Mouse (Mus musculus): ENCODE measurements at regions not wholly inside any gene's neighbourhood (a gene's known extent, or its start where the extent isn't known, plus 50 kb on each side); places are given as distances from the start of the nearest gene placed in this dataset.

GRCm38 (mm10) chr3:52413187-52413746 lies 145.1 kb downstream of the Foxo1 start:
- no peak for DNase-seq

- no peak for DNase-seq
Measured at GRCm38 (mm10) chr3:52411356-52411755, 143.2 kb downstream of the Foxo1 start.

GRCm38 (mm10) chr3:52409465-52409864 lies 141.3 kb downstream of the Foxo1 start:
- no peak for DNase-seq

DNA sequence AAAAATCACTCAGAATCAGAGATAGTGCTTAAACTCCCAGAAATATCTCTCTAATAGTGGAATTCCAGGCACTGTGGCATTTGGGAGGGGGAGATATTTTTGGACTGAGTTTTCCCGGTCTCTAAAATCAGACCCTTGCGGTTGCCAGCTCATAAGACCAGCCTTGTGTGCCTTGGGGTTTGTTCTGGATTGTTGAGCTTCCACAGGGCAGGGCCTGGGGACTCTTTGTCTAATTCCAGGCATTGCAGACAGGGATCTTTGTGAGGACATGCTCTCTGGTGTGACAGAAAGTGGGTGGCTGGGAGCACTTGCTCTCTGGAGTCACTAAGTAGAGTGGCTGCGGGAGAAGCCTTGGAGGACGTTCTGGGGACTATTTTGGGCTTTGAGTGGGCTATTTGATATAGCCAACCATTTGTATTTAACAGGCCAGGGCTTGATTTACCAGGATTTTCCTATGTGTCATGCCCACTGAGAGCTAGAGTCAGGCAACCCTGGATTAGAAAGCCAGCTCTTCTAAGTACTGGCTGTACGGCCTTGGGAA lies 138.7 kb downstream of the Foxo1 start:
- no peak for DNase-seq

DNA sequence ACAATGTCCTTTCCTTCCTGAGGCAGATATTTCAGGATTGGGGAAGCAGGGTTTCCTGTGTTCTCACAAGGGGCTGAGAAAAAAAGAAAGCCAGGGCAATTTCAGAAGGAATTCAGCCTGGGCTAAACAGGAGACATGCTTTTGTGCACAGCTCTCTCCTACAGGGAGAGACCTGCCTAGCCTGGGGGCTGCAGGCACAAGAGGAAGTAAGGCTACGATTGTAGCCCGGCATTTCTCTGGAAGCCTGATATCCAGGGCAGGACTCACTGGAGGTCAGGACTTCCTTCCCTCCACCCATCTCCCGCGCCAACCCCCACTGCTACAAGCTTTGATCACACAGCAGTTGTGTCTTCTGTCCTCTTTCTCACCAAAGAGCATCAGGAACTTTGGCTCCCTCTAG lies 136.5 kb downstream of the Foxo1 start:
- no peak for DNase-seq

GRCm38 (mm10) chr3:52403032-52403431 lies 134.9 kb downstream of the Foxo1 start:
- DNase-seq, result no peak

Data from cerebellum, postnatal 10 days (tissue).